Mouse (Mus musculus) midbrain, embryonic 14.5 days (tissue): Measurements from ENCODE around the gene Creb3l4. TPM values are rescaled to one million over a fixed set of nuclear protein-coding genes. Genes with fewer than 3 reads are reported as not detected.

Experiments
- ATAC-seq: fragments of 200-750 bp; cut with Nextera tagmentation; 2 replicates; pipeline ENCODE4 v1.8.0; 2017; ENCODE audit warnings: moderate number of reproducible peaks, moderate library complexity; ENCODE audit not compliant: low FRiP score, low TSS enrichment
- DNase-seq: peaks from one replicate; pipeline ENCODE4 v3.0.0-alpha.2; 2015
- H3K27ac ChIP-seq: fragments of 300-500 bp; sonication (generic); replicated peaks from 2 replicates; pipeline ENCODE4 v1.5.1; 2014; ENCODE audit warnings: mild to moderate bottlenecking, low read depth, low read length, moderate library complexity
- H3K27me3 ChIP-seq: fragments of 300-500 bp; sonication (generic); 2 replicates; pipeline ENCODE4 v1.6.1; 2014; ENCODE audit warnings: low read length, control low read depth, mixed read lengths; ENCODE audit not compliant: control insufficient read depth, insufficient read depth
- H3K36me3 ChIP-seq: fragments of 300-500 bp; sonication (generic); 2 replicates; pipeline ENCODE4 v1.6.1; 2014; ENCODE audit warnings: low read length, control low read depth; ENCODE audit not compliant: control insufficient read depth, insufficient read depth
- H3K4me1 ChIP-seq: fragments of 300-500 bp; sonication (generic); 2 replicates; pipeline ENCODE4 v1.6.1; 2014; ENCODE audit warnings: mild to moderate bottlenecking, antibody characterized with exemption, low read length, control low read depth; ENCODE audit not compliant: control insufficient read depth, insufficient read depth
- H3K4me2 ChIP-seq: fragments of 300-500 bp; sonication (generic); 2 replicates; pipeline ENCODE4 v1.6.1; 2014; ENCODE audit warnings: mild to moderate bottlenecking, low read length, moderate library complexity
- H3K4me3 ChIP-seq: fragments of 300-500 bp; sonication (generic); replicated peaks from 2 replicates; pipeline ENCODE4 v1.5.1; 2014; ENCODE audit warnings: low read depth, low read length
- H3K9ac ChIP-seq: fragments of 300-500 bp; sonication (generic); replicated peaks from 2 replicates; pipeline ENCODE4 v1.6.1; 2014; ENCODE audit warnings: mild to moderate bottlenecking, low read length, moderate library complexity
- H3K9me3 ChIP-seq: fragments of 300-500 bp; sonication (generic); 2 replicates; pipeline ENCODE4 v1.6.1; 2016; ENCODE audit warnings: low read length, control low read depth, mixed read lengths; ENCODE audit not compliant: control insufficient read depth
- WGBS: fragments of 180-500 bp; shearing (Covaris S2); extraction: QIAGEN DNeasy Blood & Tissue Kit; methylation state at CpG from one replicate; pipeline ENCODE4 v1.1.7; 2014; 5-methylcytosine and 5-hydroxymethylcytosine counted together
- polyA plus RNA-seq: library from polyadenylated mRNA; unstranded; fragments of >200 nt; fragmentation: Nextera tagmentation; extraction: Ambion mirVana; gene quantifications from 2 replicates; pipeline ENCODE4 v1.2.1, GENCODE M21; 2014

The Creb3l4 gene
- polyA plus RNA-seq, 1 experiment from 2014 or later: 2.1 TPM

DNA sequence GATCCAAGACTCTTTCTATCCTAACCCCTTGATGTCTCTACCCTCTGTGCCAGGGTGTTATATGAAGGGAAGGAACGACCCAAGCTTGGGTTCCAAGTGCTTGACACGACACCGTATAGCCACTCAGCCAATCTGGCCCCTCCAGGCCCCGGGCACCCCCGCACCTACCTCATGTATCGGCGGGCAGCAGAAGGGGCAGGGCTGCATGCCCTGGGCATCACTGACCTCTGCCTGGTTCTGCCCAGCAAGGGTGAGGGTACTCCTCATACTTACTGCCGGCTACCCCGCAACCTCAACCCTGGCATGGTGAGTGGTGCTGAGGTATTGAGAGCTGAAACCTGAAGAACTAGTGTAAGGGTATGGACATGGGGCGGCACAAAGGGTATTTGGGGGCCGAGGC is 24.9 kb upstream of the Creb3l4 start:
- no peak overlapping the region for H3K4me2 ChIP-seq
- ATAC-seq: no peak
- H3K27ac ChIP-seq: no peak overlapping the region
- no peak overlapping the region for H3K4me3 ChIP-seq
- 97% methylated on average over 11 of the region's 11 CpGs for WGBS
- no peak for DNase-seq
- H3K36me3 ChIP-seq: peaks cover 34% of the 10 kb centered on the region
- H3K4me1 ChIP-seq: peaks cover 9% of the 10 kb centered on the region
- H3K9ac ChIP-seq: no peak overlapping the region
- H3K27me3 ChIP-seq: no peaks in the 10 kb centered on the region
- no peaks in the 10 kb centered on the region for H3K9me3 ChIP-seq

GRCm38 (mm10) chr3:90266901-90267775 is 23.8 kb upstream of the Creb3l4 start:
- Histone ChIP-seq H3K9me3 (no peaks in the 10 kb centered on the region), H3K27ac (no peak overlapping the region), H3K4me1 (peaks cover 9% of the 10 kb centered on the region), H3K4me3 (0 out of 2 replicates have a peak overlapping the region, but pooled peaks have one; percentile 88), H3K27me3 (no peaks in the 10 kb centered on the region), H3K36me3 (peaks cover 35% of the 10 kb centered on the region), H3K4me2 (peak overlapping the region; percentile 93; the same call in 1 of the 2 replicates), H3K9ac (no peak overlapping the region; the same call in 1 of the 2 replicates)
- ATAC-seq: no peak
- DNase-seq: no peak
- WGBS: 91% methylated on average over 20 of the region's 20 CpGs

- WGBS: 22% methylated on average over 16 of the region's 16 CpGs
- ATAC-seq: peak; percentile 48; the same call in 1 of the 2 replicates
These were observed 22.8 kb upstream of the Creb3l4 start for GRCm38 (mm10) chr3:90265932-90266741.

GRCm38 (mm10) chr3:90265034-90265931 is 22.0 kb upstream of the Creb3l4 start, which contains the start of gene Dennd4b:
Gene Dennd4b (plus strand): TSS chr3:90265185.
- Histone ChIP-seq H3K27me3 (no peaks in the 10 kb centered on the region), H3K4me1 (peaks cover 9% of the 10 kb centered on the region), H3K4me2 (peak within 1 kb of the TSS; percentile 93), H3K27ac (peak within 1 kb of the TSS; percentile 94), H3K9me3 (no peaks in the 10 kb centered on the region), H3K36me3 (peaks cover 39% of the 10 kb centered on the region), H3K9ac (peak within 1 kb of the TSS; percentile 96), H3K4me3 (peak within 1 kb of the TSS; percentile 88)
- ATAC-seq: peak; percentile 85
- WGBS: under 1% methylated on average over 87 of the region's 87 CpGs
- peak; percentile 89 for DNase-seq

More at GRCm38 (mm10) chr3:90265932-90266741, 22.8 kb upstream of the Creb3l4 start:
- H3K27ac ChIP-seq: peak overlapping the region; percentile 94
- H3K9ac ChIP-seq: peak overlapping the region; percentile 96
- H3K4me2 ChIP-seq: peak overlapping the region; percentile 93
- no peaks in the 10 kb centered on the region for H3K9me3 ChIP-seq
- H3K36me3 ChIP-seq: peaks cover 39% of the 10 kb centered on the region
- H3K4me3 ChIP-seq: peak overlapping the region; percentile 88
- DNase-seq: no peak
- H3K27me3 ChIP-seq: no peaks in the 10 kb centered on the region
- H3K4me1 ChIP-seq: peaks cover 9% of the 10 kb centered on the region

DNA sequence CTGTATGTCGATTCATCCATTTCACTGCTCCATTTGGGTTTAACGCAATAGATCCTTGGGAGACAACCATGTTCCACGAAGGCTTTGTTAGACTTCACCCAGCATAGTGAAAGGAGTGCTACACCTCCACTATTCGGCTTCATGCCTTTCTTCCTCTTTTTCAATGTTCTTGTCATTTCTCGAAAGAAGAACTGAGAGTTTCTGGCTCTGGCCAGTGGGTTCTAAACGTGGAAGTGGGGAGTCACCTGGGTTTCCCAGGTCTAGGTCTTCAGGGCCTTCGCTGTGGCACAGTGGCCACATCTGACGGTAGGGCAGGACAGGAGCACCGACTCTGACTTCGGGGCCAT is 21.3 kb upstream of the Creb3l4 start:
- Histone ChIP-seq H3K4me3 (peak overlapping the region; percentile 88), H3K36me3 (peaks cover 46% of the 10 kb centered on the region), H3K4me1 (peaks cover 9% of the 10 kb centered on the region), H3K27ac (peak overlapping the region; percentile 94), H3K27me3 (no peaks in the 10 kb centered on the region), H3K4me2 (peak overlapping the region; percentile 93), H3K9ac (peak overlapping the region; percentile 96), H3K9me3 (no peaks in the 10 kb centered on the region)
- 36% methylated on average over 10 of the region's 10 CpGs for WGBS
- no peak for DNase-seq
- ATAC-seq: no peak

DNA sequence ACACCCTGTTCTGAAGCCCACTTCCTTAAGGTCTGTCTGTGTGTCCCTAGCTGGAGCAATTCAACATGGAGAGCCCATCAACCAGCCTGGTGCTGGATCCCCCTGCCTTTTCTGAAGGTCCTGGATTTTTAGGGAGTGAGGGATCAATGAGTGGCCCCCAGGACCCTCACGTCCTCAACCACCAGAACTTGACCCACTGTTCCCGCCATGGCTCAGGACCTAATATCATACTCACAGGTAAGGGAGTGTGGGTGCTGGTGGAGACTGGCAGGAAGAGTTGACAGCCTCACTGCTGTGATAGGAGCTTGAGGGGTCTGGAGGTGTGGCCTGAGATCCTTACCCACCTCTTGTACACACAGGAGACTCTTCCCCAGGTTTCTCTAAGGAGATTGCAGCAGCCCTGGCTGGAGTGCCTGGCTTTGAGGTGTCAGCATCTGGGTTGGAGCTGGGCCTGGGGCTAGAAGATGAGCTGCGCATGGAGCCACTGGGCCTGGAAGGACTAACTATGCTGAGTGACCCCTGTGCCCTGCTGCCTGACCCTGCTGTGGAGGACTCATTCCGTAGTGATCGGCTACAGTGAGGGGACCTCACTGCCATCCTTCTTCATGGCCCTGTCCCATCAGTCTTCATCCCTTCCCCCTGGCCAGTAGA is 19.9 kb upstream of the Creb3l4 start:
- peaks cover 9% of the 10 kb centered on the region for H3K4me1 ChIP-seq
- no peaks in the 10 kb centered on the region for H3K27me3 ChIP-seq
- H3K36me3 ChIP-seq: peaks cover 58% of the 10 kb centered on the region
- H3K9me3 ChIP-seq: no peaks in the 10 kb centered on the region
- DNase-seq (no peak), ATAC-seq (no peak)
- H3K27ac ChIP-seq: no peak overlapping the region
- H3K4me2 ChIP-seq: no peak overlapping the region
- H3K9ac ChIP-seq: no peak overlapping the region
- no peak overlapping the region for H3K4me3 ChIP-seq
- WGBS: 96% methylated on average over 5 of the region's 5 CpGs

DNA sequence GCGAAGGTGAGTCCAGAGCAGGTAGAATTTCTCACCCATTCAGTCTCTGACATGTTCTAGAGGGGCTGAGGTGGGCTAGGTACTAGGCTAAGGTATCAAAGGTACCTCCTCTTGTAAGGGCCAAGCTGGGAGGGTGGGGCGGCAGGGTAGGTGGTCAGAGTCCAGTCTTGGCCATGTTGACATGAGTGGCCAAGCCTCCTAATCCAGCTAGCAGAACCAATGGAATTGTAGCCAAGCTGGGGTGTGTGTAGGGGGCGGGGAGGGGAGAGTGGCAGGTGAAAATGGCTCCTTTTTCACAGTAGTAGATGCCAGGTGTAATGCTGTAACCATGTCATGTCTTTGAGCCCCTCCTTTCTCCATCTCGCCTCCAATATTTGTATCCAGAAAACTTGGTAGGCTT is 15.2 kb upstream of the Creb3l4 start:
- Histone ChIP-seq H3K36me3 (peaks cover 68% of the 10 kb centered on the region), H3K4me2 (no peak overlapping the region)

More for the DNA sequence above, 15.2 kb upstream of the Creb3l4 start:
- ATAC-seq: no peak
- Histone ChIP-seq H3K27ac (no peak overlapping the region), H3K4me3 (no peak overlapping the region), H3K9ac (no peak overlapping the region), H3K27me3 (no peaks in the 10 kb centered on the region), H3K9me3 (no peaks in the 10 kb centered on the region), H3K4me1 (peaks cover 8% of the 10 kb centered on the region)
- DNase-seq: no peak
- 93% methylated on average over 4 of the region's 4 CpGs for WGBS
